Mouse (Mus musculus): Measurements from ENCODE around the gene Rabl6.
A peak's percentile ranks its signal among the peaks of the same experiment; 100 is the strongest.
"Not testable (repeated sequence)": the region's sequence is repeated elsewhere in the genome, so short reads cannot be mapped to it uniquely, and the experiment has no call there.

Rabl6 gene

DNA sequence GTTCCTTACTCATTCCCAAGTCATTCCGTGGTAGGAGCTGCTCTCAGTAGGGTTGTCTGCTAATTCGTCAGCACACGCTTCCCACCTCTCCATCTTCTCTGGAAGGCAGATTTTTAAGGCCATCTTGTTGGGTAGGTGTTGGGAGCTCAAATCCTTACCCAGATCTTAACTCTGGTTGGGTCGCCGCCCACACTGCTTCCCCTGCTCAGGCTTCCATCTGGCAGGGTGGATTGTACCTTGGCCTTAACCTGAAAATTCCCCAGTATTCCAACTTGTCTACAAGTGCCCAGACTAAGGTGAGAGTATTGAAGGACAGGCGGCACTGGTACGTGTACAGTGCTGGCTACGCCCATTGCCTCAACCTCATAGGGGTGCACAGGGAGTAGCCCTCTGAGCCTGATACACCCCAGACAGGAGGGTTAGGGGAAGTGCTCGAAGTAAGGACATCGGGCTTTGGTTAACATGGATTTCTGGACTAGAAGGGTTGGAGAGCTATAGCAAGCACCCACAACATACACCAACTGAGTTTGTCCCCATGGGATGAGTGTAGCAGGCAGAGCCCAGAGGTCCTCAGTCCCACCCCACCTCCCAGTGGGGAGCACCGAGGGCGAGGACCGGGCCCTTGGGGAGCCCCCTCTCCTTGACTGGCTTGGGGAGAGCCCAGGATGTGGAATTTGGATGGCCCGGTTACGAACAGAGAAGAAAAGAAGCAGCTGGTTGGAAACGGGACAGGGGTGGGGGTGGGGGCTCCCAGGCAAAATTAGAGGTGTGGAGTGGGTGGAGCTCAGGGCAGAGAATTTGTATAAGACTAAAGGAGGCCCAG lies 32.1 kb downstream of the Rabl6 start:
- DNase-seq (ENCODE audit: low spot score in 2 of 2): peak in 1 of 2 experiments; percentile 9

DNA sequence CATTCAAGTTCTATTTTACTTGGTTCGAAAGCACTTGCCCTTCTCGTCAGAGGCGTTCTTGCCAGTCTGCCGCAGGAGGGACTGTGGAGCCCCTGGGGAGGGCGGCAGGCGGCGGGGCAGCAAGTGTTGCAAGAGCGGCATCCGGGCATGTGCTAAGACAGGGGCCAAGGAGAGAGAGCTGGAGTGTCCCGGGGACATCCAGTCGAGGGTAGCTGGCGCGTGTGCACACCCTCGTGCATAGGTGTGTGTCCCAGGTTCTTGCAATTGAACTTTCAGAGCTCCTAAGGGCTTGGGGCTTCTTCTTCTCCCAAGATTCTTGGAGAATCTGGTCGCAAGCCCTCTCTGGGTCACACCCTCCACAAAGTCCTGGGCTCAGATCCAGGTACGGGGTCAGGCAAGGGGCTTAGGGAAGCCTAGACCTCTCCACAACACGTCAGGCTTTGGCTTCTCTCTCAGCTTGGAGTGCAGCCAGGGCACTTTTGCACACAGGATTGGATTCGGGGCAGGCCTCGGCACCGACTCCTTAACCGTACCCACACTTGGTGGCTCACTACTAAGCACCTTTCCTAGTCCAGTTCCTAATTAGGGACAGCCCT lies 32.8 kb downstream of the Rabl6 start:
- DNase-seq (ENCODE audit: low spot score in 2 of 2): peak in 1 of 2 experiments; percentile 36

DNA sequence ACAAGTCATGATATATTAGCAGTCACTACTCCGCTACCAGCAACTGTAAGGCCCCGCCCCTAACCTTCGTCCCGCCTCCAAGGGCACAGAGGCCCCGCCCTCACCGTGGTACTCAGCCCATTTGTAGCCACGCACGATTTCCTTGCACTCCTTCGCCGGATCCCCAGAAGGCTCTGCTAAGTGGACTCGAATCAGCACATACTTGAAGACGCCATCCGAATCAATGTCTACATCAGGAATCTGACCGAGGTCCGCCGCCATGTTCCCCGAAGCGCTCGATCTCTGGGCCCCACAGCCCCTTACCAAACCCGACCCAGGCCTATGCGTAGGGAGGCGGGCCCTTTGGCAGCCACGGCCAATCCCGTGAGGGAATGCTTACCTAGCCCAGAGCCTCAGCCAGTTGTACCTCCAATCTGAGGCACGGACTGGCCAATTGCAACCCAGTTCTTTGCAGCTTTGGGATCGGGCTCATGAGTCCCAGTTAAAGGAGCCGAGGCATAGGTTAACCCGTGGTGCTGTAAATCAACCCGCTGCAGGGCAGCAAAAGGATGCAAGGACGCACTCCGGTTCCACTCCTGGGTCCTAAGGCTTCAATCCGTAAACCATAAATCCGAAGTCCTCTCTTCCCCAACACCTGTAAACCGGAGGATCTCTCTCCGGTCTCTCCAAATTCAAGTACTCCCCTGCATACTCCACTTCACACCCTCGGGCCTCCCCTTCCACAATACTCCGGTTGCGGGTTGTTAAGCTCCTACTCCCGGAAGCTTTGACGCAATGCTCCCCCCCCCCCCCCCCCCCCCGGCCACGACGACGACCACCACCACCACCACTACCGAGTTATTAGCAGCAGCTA lies 33.5 kb downstream of the Rabl6 start, which contains the start of the genes Mamdc4 and Phpt1:
Gene Mamdc4, minus strand, starts transcription at position 267 of the 853 bp plus-strand sequence.
Gene Phpt1, minus strand, starts transcription at position 646 of the 853 bp plus-strand sequence.
- peak; percentile 95 to 96 for DNase-seq (ENCODE audit: low spot score in 2 of 2)

DNA sequence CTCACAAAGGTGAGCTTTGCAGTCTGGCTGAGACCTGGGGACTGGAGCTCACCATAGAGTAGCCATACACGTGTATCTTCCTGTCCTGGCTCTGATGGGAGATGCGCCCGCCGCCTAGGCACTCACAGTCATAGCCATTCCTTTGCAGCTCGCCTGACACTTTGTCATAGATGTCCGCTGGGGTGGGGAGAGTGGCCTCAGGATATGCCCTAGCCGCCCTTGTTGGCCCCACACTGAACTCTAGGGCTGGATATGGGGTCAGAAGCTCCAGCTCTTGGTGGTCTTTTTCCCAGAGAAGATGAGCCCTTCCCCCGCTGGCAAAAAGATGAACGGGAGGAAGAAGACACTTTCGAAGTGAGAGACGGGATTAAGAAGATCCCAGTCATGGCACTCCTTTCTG lies 34.2 kb downstream of the Rabl6 start:
- no peak for DNase-seq (ENCODE audit: low spot score in 2 of 2)

DNA sequence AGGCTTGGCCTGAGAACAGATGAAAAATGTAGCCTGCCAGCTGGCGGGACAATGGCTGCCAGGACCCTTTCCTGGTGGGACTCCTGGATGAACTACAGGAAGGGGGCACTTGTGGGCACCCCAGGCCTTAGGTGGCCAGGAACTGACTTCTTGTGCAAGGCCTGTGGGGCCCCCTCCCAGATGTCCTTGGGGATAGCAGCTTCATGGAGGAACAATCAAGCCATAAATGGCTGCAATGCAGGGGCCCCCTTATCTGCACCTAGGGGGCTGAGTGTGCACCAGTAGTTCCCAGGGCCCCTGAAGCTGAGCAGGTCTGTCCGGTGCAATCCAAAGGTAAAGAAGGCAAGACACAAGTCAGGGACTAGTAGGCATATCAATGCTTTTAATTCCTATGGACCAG lies 35.3 kb downstream of the Rabl6 start:
- DNase-seq (ENCODE audit: low spot score in 2 of 2): no peak

DNA sequence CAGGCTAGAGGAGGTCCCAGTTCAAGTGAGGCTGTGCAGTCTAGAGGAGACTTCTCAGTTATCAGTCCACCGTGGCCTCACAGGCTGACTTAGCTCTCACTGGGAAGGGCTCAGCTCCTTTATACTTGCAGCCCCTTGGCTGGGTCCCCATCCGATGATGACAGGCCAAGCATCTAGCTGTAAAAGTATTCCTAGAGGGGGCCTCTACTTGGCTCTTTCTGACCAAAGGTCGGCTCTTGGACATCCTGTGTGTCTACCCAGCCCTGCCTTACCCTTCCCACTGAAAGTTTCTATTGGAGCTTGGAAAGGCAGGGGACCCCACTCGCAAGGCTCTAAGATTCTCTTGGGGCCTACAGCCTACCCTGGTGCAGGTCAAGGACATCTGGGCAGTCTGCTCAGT lies 37.1 kb downstream of the Rabl6 start:
- no peak for DNase-seq (ENCODE audit: low spot score in 2 of 2)

DNA sequence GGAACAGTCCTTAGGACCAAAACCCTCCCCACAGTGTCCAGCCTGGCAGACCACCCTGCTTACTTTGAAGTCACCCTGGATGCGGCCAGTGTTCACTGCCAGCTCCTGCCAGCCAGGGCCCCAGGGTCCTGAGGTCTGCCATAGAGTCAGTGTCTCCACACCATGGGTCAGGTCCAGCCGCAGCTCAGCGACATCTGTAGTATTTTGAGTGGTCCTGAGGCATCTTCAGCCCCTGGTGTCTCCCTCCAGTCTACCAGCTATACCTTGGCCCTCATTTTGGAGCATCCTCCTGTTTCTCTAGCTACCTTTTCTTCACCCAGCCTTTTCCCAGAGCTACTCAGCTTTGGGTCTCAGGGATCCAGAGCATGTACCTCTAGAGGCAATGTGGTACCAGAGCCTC lies 39.0 kb downstream of the Rabl6 start:
- no peak for DNase-seq (ENCODE audit: low spot score in 2 of 2)

DNA sequence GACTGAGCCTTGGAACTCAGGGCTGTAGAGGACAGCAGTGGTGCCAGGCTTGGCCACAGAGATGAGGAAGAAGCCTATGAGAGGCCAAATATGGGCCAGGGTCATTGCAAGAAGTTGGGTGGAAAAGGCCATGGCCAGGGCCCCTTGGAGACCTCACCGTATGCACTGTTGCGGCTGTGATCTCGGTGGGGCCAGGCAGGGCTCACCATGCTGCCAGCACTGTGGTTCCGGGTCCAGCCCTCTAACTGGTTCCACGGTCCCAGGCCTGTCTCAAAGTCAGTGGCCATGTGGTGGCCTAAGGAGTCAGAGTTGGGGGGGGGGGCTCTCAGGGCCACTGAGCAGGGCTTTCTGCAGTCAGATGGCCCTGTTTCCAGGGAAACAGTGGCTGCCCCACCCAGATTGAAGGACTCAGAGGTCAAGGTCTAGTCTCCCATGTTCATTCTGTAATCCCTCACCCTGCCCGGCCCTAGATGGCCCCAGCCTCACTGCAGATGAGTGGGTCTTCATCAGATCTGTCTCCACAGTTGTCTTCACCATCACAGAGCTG lies 39.8 kb downstream of the Rabl6 start:
- DNase-seq (ENCODE audit: low spot score in 2 of 2): no peak

DNA sequence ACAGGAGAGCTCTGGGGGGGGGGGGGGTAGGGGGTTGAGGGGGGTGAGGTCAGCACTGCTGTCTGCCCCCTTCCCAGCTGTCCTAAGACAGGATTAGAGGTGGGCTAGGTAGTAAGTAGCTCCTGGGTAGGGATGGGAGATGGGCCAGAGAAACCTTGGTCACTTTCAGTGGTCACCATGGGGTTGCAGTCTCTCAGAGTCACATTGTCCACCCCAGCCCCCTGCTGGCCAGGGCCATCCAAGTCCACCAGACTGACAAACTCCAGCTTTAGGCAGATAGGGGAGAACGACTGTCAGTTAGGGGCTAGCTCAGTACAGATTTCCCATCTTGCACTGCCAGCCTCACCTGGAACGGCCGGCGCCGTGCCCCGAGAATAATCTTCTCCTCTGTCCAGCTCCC lies 41.8 kb downstream of the Rabl6 start:
- DNase-seq (ENCODE audit: low spot score in 2 of 2): no peak

DNA sequence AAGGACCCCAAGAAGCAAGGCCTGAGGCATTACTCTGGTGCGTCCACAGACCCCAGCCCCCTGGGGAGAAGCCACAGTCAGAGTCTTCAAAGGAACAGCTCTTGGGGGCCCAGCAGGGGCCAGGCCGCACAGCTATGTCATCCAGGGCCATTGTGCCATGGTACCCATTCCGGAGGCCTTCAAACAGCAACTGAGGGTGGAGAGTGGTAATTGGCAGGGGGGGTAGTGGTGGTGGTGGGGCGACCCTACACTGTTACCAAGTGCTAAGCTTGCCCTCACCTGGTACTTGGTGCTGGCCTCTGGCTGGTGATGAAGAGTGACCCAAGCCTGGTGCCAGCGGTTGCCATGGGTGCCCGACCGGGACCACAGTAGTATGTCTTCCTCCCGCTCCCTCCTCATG lies 42.6 kb downstream of the Rabl6 start:
- no peak for DNase-seq (ENCODE audit: low spot score in 2 of 2)

DNA sequence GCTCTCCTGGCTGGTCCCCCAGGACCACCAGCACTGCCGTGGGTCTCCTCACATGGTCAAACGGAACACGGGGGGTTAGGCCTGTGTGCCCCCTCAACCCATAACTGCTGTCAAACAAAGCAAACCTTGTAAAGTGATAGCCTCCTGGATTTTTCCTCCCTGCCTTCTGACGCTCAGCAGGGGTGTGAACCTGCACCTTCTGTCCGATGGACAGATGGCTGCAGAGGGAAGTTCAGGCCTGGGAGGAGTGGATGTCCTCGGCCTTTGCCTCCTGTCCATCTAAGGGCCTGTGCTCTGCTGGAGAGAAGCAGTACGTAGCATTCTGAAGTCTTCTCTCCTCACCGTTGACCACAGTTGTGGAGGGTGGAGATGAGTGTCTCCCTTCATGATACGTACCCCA lies 46.4 kb downstream of the Rabl6 start:
- no peak for DNase-seq (ENCODE audit: low spot score in 2 of 2)

DNA sequence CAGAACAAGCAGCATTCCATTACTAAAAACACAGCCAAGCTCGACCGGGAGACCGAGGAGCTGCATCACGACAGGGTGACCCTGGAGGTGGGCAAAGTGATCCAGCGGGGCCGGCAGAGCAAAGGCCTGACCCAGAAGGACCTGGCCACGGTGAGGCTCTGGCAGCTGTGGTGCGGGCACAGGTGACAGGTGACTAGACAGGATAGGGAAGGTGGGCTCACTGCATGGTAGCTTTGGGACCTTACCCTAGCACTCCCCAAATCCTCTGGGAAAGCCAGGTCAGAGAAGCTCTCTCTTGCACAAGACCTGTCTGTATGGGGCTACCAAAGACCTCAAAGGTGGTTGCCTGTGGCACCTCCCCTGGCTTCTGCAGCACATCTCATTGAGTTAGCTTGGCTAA lies 47.8 kb downstream of the Rabl6 start:
- DNase-seq (ENCODE audit: low spot score in 2 of 2): no peak

DNA sequence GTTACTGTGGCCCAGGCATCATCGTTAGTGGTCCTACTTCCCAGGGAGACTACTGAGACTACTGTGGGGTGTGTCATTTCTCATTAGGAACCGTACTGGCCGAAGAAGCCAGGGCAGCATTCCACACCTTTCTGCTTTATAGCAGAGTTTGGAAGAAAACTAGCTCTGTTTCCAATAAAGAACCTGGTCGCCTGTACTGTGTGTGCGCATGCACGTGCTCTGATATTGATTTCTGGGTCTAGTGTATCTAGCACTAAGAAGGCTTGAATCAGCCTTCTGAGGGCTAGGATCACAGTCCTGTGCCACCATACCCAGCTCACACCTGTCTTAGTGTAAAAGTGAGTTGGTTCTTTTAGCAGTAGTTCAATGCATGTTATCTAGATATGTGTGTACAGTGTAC lies 49.5 kb downstream of the Rabl6 start:
- DNase-seq (ENCODE audit: low spot score in 2 of 2): no peak

DNA sequence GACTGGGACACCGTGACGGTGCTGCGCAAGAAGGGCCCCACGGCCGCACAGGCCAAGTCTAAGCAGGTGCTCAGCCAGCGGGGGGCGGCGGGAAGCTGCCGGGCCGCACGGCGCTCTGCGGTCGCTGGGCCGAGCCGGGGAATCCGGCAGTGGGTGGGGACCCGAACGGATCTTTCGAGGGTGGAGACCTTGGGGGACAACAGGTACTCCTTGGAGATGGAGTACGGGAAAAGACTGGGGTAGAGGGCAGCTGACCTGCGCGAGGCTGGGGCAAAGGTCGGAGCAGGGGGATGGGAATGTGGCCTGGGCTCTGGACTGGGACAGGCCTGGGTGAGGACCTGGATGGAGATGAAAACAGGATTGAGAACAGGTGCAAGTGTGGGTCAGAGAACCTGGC lies 50.4 kb downstream of the Rabl6 start:
- DNase-seq (ENCODE audit: low spot score in 2 of 2): no peak

DNA sequence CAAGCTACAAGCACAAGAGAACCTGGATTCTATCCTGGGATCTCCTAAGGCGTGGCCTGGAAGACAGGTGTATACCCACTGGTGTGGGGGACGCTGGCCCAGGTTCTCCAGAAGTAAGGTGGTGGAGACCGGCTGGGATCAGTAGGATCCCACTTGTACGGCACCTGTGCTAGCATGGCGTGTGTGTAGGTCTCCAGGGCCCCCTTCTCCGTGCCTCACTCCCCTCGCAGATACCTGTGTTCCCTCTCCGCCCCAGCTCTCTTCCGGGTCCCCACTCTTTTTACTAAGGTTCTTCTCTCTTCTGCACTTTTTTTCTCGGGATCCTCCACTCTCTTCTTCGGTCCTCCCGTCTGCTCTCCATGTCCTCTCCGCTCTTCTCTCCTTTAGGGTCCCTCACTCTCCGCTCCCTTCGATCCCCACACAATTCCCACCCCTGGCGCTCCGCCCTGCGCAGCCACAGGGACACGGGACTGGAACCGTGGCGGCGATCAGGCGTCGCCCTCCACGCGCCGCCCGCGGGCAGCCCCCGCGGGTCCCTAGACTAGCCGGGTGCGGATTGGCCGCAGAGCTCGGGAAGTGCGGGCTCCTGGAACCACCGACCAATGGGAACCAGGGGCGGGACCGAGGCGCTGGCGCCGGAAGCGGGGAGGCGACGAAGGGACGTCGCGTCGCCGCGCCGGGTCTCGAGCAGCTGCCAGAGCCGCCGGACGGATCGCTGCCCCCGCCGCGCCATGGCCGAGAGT lies 50.9 kb downstream of the Rabl6 start, which contains the start of gene Edf1:
Gene Edf1, plus strand, starts transcription at position 627 of the 743 bp plus-strand sequence.
- DNase-seq (ENCODE audit: low spot score in 2 of 2): peak; percentile 90 to 95

DNA sequence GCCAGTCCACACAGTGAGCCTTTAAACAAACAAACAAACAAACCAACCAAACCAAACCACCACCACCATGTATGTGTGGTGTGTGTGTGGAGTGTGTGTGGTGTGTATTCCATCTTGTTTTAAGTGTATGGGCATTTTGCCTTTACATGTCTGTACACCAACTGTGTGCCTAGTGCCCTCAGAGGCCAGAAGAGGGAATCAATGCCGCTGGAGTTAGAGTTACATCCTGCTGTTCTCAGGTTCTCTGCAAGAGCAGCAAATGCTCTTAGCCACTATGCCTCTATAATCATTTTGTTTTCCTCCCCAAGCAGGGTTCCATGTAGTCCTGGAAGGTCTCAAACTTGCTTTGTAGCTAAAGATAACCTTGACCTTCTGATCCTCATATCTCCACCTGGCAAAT lies 52.0 kb downstream of the Rabl6 start:
- no peak for DNase-seq (ENCODE audit: low spot score in 2 of 2)

DNA sequence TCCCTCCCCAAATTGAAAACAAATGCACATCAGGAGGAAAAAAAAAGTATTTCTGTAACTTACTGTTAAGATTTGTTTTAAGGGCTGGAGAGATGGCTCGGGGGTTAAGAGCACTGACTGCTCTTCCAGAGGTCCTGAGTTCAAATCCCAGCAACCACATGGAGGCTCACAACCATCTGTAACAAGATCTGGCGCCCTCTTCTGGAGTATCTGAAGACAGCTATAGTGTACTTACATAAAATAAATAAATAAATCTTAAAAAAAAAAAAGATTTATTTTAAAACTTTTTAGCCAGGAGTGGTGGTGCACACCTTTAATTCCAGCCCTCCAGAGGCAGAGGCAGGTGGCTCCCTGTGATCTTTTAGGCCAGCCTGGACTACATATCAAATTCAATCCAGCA lies 52.8 kb downstream of the Rabl6 start:
- not testable (repeated sequence) for DNase-seq (ENCODE audit: low spot score in 2 of 2)

DNA sequence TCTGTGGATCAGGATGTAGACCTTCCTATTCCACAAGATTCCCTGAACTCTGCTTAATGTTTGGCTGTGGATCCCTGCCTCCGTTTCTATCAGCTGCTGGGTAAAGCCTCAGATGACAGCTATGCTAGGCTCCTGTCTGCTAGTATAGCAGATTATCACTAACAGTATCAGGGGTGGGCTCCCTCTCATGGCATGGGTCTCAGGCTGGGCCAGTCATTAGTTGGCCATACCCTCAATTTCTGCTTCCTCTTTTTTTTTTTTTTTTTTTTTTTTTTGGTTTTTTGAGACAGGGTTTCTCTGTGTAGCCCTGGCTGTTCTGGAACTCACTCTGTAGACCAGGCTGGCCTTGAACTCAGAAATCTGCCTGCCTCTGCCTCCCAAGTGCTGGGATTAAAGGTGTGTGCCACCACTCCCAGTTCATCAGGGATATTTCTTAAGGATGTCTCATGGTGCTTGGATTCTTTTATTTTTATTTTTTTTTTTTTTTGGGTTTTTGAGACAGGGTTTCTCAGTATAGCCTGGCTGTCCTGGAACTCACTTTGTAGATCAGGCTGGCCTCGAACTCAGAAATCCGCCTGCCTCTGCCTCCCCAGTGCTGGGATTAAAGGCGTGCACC lies 55.0 kb downstream of the Rabl6 start:
- not testable (repeated sequence) for DNase-seq (ENCODE audit: low spot score in 2 of 2)

DNA sequence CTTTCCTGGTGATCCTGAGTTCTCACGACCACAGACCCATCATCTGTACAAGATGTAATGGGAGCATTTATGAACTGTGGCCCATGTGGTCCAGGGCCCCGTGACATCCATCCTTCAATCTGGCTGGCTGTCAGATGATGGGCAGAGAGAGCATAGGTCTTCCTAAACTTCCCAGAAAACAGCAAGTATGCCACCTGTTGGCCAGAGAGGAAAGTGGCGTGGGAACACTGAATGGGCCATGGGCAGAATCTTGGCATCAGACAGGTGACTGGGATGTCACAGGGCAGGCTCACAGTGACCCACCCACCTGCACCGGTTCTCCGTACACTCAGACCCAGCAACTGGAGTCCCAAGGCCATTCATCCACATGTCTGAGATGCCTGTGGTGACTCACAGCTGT lies 57.1 kb downstream of the Rabl6 start:
- no peak for DNase-seq (ENCODE audit: low spot score in 2 of 2)

DNA sequence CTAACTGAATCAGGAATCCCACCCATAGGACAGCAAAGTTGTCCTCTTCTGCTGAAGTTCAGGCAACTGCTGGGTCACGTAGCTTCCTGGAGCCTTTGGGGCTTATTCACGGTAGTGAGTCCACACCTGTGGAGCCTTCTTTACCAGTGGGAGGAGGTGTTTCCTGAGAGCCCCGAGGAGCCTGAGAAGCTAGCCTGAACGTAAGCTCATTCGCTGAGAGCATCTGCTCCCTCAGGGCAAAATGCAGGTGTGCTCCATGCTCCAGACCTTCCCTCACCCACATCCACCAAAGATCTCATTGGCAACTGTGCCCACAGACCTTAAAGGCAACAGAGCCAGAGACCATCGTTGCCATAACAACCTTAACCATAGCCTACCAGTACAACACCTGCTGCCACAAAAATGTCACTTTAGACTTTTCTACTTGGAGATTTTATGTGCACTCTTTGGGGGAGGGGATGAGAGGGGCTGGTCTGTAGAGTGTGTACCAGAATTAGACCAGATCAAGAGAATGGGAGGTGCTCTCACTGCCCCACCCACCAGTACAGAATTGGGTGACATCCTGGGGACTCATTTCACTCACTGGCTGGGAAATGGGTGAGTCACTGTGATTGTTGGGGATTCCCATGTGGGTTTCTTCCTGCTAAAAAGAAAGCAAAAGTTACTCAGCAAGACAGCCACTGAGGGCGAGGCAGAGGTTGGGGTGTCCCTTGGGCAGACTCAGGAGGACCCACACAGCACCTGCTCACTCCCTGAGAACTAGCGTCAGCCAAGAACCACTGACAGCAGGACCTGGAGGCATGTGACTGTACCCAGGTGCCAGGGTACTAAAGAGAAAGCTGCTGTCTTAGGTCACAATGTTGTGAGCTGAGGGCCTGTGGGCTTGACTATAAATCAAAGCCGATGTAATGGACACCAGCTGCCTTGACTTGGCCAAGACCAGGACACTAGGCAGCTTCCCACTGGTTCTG lies 59.0 kb downstream of the Rabl6 start:
- DNase-seq (ENCODE audit: low spot score in 2 of 2): no peak

Measured in frontal cortex, postnatal 10 days (tissue).